Mouse (Mus musculus): Measurements from ENCODE around the gene Atp2b4. TPM values are rescaled to one million over a fixed set of nuclear protein-coding genes. Genes with fewer than 3 reads are reported as not detected.

The Atp2b4 gene
- total and polyA plus RNA-seq, 3 experiments = 18.8 to 21.1 TPM; not detected in 1

DNA sequence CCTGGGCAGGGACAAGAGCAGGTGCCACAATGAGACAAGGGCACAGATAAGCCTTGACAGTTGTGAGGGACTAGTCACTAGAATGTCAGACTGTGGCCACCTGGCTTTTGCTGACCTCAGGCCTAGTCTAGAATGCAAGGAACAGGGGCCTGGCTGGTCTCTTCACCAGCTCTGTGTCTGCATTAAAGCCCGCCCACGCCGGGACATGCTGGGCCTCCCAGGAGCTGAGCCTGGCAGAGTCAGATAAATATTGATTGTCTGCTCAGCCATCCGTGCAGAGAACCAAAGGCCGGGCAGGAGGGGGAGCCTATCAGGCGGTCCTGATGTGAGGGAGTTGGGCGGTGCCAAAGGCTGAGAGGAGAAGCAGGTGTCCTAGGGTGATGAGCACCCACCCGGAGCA, 24.7 kb upstream of the Atp2b4 start (continued):
- no peak for TF ChIP-seq E2F4 (IDR thresholded peaks at IDR 0.05; ENCODE audit: borderline replicate concordance, low read depth, low read length)
- TF ChIP-seq ZC3H11A (IDR thresholded peaks at IDR 0.05; ENCODE audit: low read depth, low read length) = 0 out of 2 replicates have a peak, but pooled peaks have one; percentile 19
- no peak; the same call in 1 of the 2 replicates for TF ChIP-seq SMC3 (IDR thresholded peaks at IDR 0.05; ENCODE audit: low read depth, low read length)
- TF ChIP-seq USF1 (IDR thresholded peaks at IDR 0.05; ENCODE audit: low read depth, low read length) = no peak
- peak; percentile 96 for TF ChIP-seq TAL1 (IDR thresholded peaks at IDR 0.05; ENCODE audit: low read length)
- TF ChIP-seq RAD21 (IDR thresholded peaks at IDR 0.05; ENCODE audit: low read depth, low read length) = no peak; the same call in 1 of the 2 replicates
- TF ChIP-seq SIN3A (IDR thresholded peaks at IDR 0.05; ENCODE audit: low read length) = peak; percentile 75
- no peak for TF ChIP-seq GABPA (IDR thresholded peaks at IDR 0.05; ENCODE audit: low read depth, low read length)
- no peak for TF ChIP-seq CHD1 (IDR thresholded peaks at IDR 0.05; ENCODE audit: low read depth, low read length)
- TF ChIP-seq BHLHE40 (IDR thresholded peaks at IDR 0.05; ENCODE audit: borderline replicate concordance, low read depth, low read length) = peak; percentile 49; the same call in 1 of the 2 replicates
- TF ChIP-seq HCFC1 (IDR thresholded peaks at IDR 0.05; ENCODE audit: low read depth, low read length) = peak; percentile 48; the same call in 1 of the 2 replicates
- TF ChIP-seq MXI1 (IDR thresholded peaks at IDR 0.05; ENCODE audit: low read depth, low read length) = no peak
- TF ChIP-seq TBP (IDR thresholded peaks at IDR 0.05; ENCODE audit: low read depth, low read length) = 0 out of 2 replicates have a peak, but pooled peaks have one; percentile 23
- TF ChIP-seq ETS1 (IDR thresholded peaks at IDR 0.05; ENCODE audit: low read depth, low read length) = peak; percentile 76; the same call in 1 of the 2 replicates
- TF ChIP-seq ELF1 (IDR thresholded peaks at IDR 0.05; ENCODE audit: low read depth, low read length) = no peak
- TF ChIP-seq CHD2 (IDR thresholded peaks at IDR 0.05; ENCODE audit: low read length) = no peak
- no peak for TF ChIP-seq USF2 (IDR thresholded peaks at IDR 0.05; ENCODE audit: borderline replicate concordance in 1 of 2, insufficient read depth in 1 of 2, low read depth in 1 of 2, low read length in 2 of 2)

DNA sequence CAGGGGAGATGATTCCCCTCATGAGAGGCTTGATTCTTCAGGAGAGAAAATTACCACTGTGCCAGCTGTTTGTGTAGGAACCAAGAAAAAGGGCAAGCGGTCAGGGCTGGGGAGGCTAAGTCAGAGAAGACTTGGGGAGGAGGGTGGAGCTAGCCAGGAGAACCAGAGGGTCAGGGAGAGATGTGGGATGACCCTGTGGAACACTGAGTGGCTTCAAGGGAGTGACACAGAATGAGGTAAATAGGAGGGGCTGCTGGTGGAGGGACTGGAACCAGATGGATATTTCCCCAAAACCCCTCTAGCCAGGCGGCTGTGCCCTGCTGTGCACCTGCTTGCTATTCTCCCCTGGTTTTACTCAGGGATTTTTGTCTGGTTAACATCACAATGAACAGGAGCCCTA, 24.3 kb upstream of the Atp2b4 start:
- H3K36me3 ChIP-seq (ENCODE audit: control insufficient read depth in 1 of 2, insufficient read depth in 2 of 2, low read length in 2 of 2) = peaks cover 0 to 40% of the 10 kb centered on the region in 2 experiments; a peak in 2 of 4 replicates
- peaks cover 15 to 59% of the 10 kb centered on the region in 2 experiments for H3K4me1 ChIP-seq (ENCODE audit: control insufficient read depth in 1 of 2, insufficient read depth in 2 of 2, low read length in 2 of 2)
- 0 out of 4 replicates have a peak overlapping the region, but pooled peaks of 1 of the 2 experiments have one; percentile 6 for H3K4me3 ChIP-seq (ENCODE audit: control insufficient read depth in 1 of 2, insufficient read depth in 1 of 2, low read depth in 2 of 2, low read length in 2 of 2)
- no peaks in the 10 kb centered on the region for H3K27me3 ChIP-seq (ENCODE audit: control insufficient read depth in 1 of 2, insufficient read depth in 2 of 2, low read length in 2 of 2)
- H3K27ac ChIP-seq (ENCODE audit: control insufficient read depth, low read depth, low read length) = peak overlapping the region; percentile 88
- H3K9me3 ChIP-seq (replicated peaks; ENCODE audit: insufficient read depth, low read length) = no peaks in the 10 kb centered on the region
- no peak for TF ChIP-seq TCF12 (IDR thresholded peaks at IDR 0.05; ENCODE audit: low read depth, low read length)
- no peak for TF ChIP-seq MAFK (IDR thresholded peaks at IDR 0.05; ENCODE audit: borderline replicate concordance, low read depth, low read length)
- no peak for TF ChIP-seq NRF1 (IDR thresholded peaks at IDR 0.05; ENCODE audit: insufficient read depth, low read depth, low read length, poor library complexity, severe bottlenecking)
- no peak for TF ChIP-seq RAD21 (IDR thresholded peaks at IDR 0.05; ENCODE audit: low read depth, low read length)
- TF ChIP-seq KAT2A (conservative IDR thresholded peaks at IDR 0.05; ENCODE audit: low read depth, low read length) = no peak
- H3K79me2 ChIP-seq (ENCODE audit: control insufficient read depth, insufficient read depth, low read length, poor library complexity) = no peaks in the 10 kb centered on the region
- peak overlapping the region; percentile 59 for H3K9ac ChIP-seq (ENCODE audit: control insufficient read depth, low read depth, low read length, poor library complexity, severe bottlenecking)
- no peak for DNase-seq (ENCODE audit: low read depth, low spot score)

Measured in MEL (cell line).